Comparison of ENCODE assay signal across 23 mouse cellular contexts in the genomic region with DNA sequence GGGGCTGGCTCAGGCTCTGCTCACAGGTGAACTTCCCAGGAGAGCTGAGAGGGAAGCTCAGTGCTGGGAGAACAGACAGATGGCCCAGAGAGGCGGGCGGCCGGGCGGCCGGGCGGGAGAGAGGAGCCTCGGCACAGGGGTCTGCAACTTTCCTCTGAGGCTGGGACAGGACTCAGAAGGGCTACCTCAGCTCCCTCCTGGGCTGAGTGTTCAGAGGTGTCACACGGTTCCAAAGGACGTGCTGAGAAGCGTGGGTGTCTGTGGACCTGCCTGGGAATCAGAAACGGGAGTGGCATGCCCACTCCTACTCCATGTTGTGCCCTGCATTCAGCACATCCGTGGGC. TPM values are rescaled to one million over a fixed set of nuclear protein-coding genes. Genes with fewer than 3 reads are reported as not detected.
DNase-seq lines count a peak whose midpoint lies in the region; ATAC-seq and TF ChIP-seq lines count a peak whose summit lies in the region.
"Had no signal": no experiment of that assay in that cellular context is flagged by ENCODE, and none has a peak within 500 bp of the region (broad histone marks: within the 10 kb centered on the region; RNA-seq: fewer than 3 reads in every experiment).

No protein-coding gene starts in this region.

- H3K4me1 ChIP-seq in kidney, postnatal 0 days (replicated peaks; ENCODE audit: insufficient read depth, low read length), result no peaks in the 10 kb centered on the region
- H3K4me1 ChIP-seq: limb, embryonic 10.5 days had no signal

- 75% methylated on average over 12 of the region's 12 CpGs for WGBS in kidney, postnatal 0 days

- no peak overlapping the region for H3K4me2 ChIP-seq in kidney, postnatal 0 days (ENCODE audit: low read length)
- H3K4me2 ChIP-seq: embryonic facial prominence, embryonic 12.5 days; heart, embryonic 12.5 days had no signal

- peak; percentile 51 for DNase-seq in cerebellum, adult 11 months
- no peak for DNase-seq in cerebellum, postnatal 4 days (ENCODE audit: low spot score in 2 of 2)
- DNase-seq in kidney, postnatal 0 days (ENCODE audit: low spot score), result no peak
- no peak for DNase-seq in kidney, postnatal 10 days
- DNase-seq in brain, adult 2 months (ENCODE audit: low read depth, low spot score), result peak; percentile 41
- DNase-seq in cerebellum, postnatal 14 days, result peak; percentile 36 to 55
- DNase-seq in adrenal gland, postnatal 10 days, result no peak
- no peak for DNase-seq in right cerebral cortex, postnatal 36 days (ENCODE audit: low spot score in 2 of 2)
- DNase-seq: adrenal gland, postnatal 25 days; heart, postnatal 14 days; right cerebral cortex, postnatal 14 days; thymus, adult 18-20 months; thymus, postnatal 4 days had no signal

- no peak overlapping the region for H3K4me3 ChIP-seq in kidney, postnatal 0 days (replicated peaks; ENCODE audit: low read depth, low read length)
- H3K4me3 ChIP-seq: embryonic facial prominence, embryonic 12.5 days; erythroblast, embryonic 14.5 days; heart, embryonic 12.5 days; limb, embryonic 10.5 days; myocyte had no signal

- 0 out of 2 replicates have a peak overlapping the region, but pooled peaks have one; percentile 5 for H3K27ac ChIP-seq in kidney, postnatal 0 days
- H3K27ac ChIP-seq: embryonic facial prominence, embryonic 12.5 days; hindbrain, postnatal 0 days; limb, embryonic 10.5 days had no signal

- ATAC-seq in kidney, postnatal 0 days (replicated peaks; ENCODE audit: low FRiP score, low read depth), result no peak
- ATAC-seq: activated CD4-positive, CD25-positive, alpha-beta regulatory T cell, adult 4 months; CD4-positive, CD25-positive, alpha-beta regulatory T cell, adult 4 months; hindbrain, postnatal 0 days; intestine, postnatal 0 days had no signal

- TF ChIP-seq CTCF in kidney, postnatal 0 days (IDR thresholded peaks at IDR 0.05; ENCODE audit: low read depth), result no peak

- H3K36me3 ChIP-seq in kidney, postnatal 0 days (ENCODE audit: insufficient read depth, low read length), result 0 out of 2 replicates have a peak, but pooled peaks cover 4% of the 10 kb centered on the region
- H3K36me3 ChIP-seq: G1E; limb, embryonic 10.5 days had no signal

- H3K27me3 ChIP-seq in kidney, postnatal 0 days (ENCODE audit: insufficient read depth, low read length), result no peaks in the 10 kb centered on the region
- H3K27me3 ChIP-seq: embryonic facial prominence, embryonic 12.5 days; heart, embryonic 12.5 days had no signal

- H3K9ac ChIP-seq in kidney, postnatal 0 days (ENCODE audit: low read depth, low read length), result no peak overlapping the region
- H3K9ac ChIP-seq: embryonic facial prominence, embryonic 12.5 days; heart, embryonic 12.5 days had no signal

- no peaks in the 10 kb centered on the region for H3K9me3 ChIP-seq in kidney, postnatal 0 days (replicated peaks; ENCODE audit: low read length)
- H3K9me3 ChIP-seq: embryonic facial prominence, embryonic 12.5 days; G1E; heart, embryonic 12.5 days; limb, embryonic 10.5 days had no signal

RNA-seq across cellular contexts. Expression of a gene that starts 30.1 kb away (rescaled TPM):
- polyA plus RNA-seq in kidney, postnatal 0 days (2015; fragmentation: Nextera tagmentation; extraction: Ambion mirVana), result 24.0 and 24.5 TPM in 2 replicates
- total RNA-seq in adrenal gland, postnatal 10 days (2021), result 10 to 100 TPM; 45.9 to 53.5 TPM
- polyA plus RNA-seq: G1E had no signal

Comparison
In these comparisons a context has a peak if more than half of its experiments do, and no peak if none do; other contexts are left out.
1. DNase-seq: peak in cerebellum, adult 11 months (single experiment), brain, adult 2 months (single experiment) and cerebellum, postnatal 14 days (2 of 2); none in cerebellum, postnatal 4 days (0 of 2), kidney, postnatal 0 days (single experiment), kidney, postnatal 10 days (single experiment), adrenal gland, postnatal 10 days (single experiment) and right cerebral cortex, postnatal 36 days (0 of 2).